Mouse (Mus musculus) ES-Bruce4 (cell line): ENCODE measurements around the gene Inhbb. TPM values are rescaled to one million over a fixed set of nuclear protein-coding genes. Genes with fewer than 3 reads are reported as not detected.

Source experiments
- H3K27ac ChIP-seq: 2 replicates; pipeline ENCODE4 v1.5.1; 2012; ENCODE audit warnings: low read length, inconsistent platforms; ENCODE audit not compliant: insufficient read depth
- H3K27me3 ChIP-seq: 2 replicates; pipeline ENCODE4 v1.6.1; 2012; ENCODE audit warnings: mild to moderate bottlenecking, low read length, inconsistent platforms; ENCODE audit not compliant: control insufficient read depth, poor library complexity, insufficient read depth, severe bottlenecking
- H3K36me3 ChIP-seq: 2 replicates; pipeline ENCODE4 v1.6.1; 2012; ENCODE audit warnings: inconsistent platforms, mild to moderate bottlenecking, low read length, moderate library complexity; ENCODE audit not compliant: control insufficient read depth, poor library complexity, insufficient read depth, severe bottlenecking
- H3K4me1 ChIP-seq: one replicate; pipeline ENCODE4 v1.8.1; 2011; ENCODE audit warnings: low read length; ENCODE audit not compliant: control insufficient read depth, insufficient read depth
- H3K4me3 ChIP-seq: 2 replicates; pipeline ENCODE4 v1.5.1; 2011; ENCODE audit warnings: low read depth, mild to moderate bottlenecking, low read length
- H3K9ac ChIP-seq: 2 replicates; pipeline ENCODE4 v1.6.1; 2012; ENCODE audit warnings: low read depth, mild to moderate bottlenecking, inconsistent platforms; ENCODE audit not compliant: poor library complexity, severe bottlenecking
- H3K9me3 ChIP-seq: replicated peaks from 2 replicates; pipeline ENCODE4 v1.6.1; 2012; ENCODE audit warnings: mild to moderate bottlenecking, low read length, inconsistent platforms; ENCODE audit not compliant: control insufficient read depth, poor library complexity, insufficient read depth, severe bottlenecking
- CTCF ChIP-seq: IDR thresholded peaks from one replicate; pipeline ENCODE4 v1.8.1; 2011; ENCODE audit warnings: low read depth, low read length
- EP300 ChIP-seq: IDR thresholded peaks from 2 replicates; pipeline ENCODE4 v1.6.1; 2011; ENCODE audit warnings: low read depth, low read length; ENCODE audit not compliant: insufficient read depth
- POLR2A ChIP-seq: IDR thresholded peaks from one replicate; pipeline ENCODE4 v1.8.1; 2011; ENCODE audit warnings: low read length; ENCODE audit not compliant: insufficient read depth
- polyA plus RNA-seq: library from polyadenylated mRNA; stranded (reverse); fragments of >200 nt; gene quantifications from 2 replicates; pipeline ENCODE4 v1.2.4, GENCODE M21; 2011; ENCODE audit warnings: low read depth; ENCODE audit not compliant: missing spikeins, insufficient read depth, insufficient read length

Inhbb gene
- polyA plus RNA-seq, 1 experiment, result 1.9 TPM

DNA sequence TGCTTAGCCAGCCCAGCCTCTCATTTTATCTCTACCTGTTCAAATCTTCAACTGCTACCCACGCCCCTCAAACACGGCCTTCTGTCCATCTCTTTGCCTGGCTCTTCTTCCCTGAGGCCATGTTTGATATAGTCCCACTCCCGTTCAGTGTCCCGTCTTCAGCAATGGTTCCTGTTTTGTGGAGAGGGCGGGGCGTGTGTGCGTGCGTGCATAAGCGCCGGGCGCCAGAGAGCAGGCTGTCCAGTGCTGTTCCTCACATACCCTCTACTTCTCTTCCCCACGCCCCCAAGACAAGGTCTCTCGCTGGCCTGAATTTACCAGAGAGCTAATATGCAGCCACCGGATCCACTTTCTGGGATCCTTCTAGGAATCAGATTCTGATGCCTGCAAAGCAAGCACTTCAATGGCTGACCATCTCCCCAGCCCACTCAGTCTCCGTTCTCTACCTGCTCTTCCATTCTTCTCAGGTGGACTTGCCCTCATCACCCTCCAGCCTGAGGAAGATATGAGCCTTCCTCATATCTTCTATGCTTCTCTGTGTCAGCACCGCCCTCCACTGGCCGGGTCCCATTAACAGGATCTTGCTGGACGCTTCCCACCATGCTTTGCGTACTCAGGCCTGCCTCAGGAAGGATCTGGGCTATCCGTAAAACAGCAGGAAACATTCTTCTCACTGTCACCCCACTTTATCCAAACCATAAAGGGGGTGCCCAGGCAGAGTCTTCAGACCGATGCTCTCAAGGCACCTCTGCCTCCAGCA is 21.7 kb upstream of the Inhbb start:
- peak; percentile 60 for TF ChIP-seq CTCF
- TF ChIP-seq POLR2A, result no peak
- Histone ChIP-seq H3K9ac (no peak overlapping the region), H3K4me1 (peaks cover 3% of the 10 kb centered on the region), H3K27me3 (no peaks in the 10 kb centered on the region), H3K36me3 (no peaks in the 10 kb centered on the region), H3K9me3 (no peaks in the 10 kb centered on the region), H3K27ac (no peak overlapping the region), H3K4me3 (peak overlapping the region; percentile 51)

- Histone ChIP-seq H3K4me1 (peaks cover 3% of the 10 kb centered on the region), H3K9ac (no peak overlapping the region), H3K27me3 (no peaks in the 10 kb centered on the region), H3K27ac (peak overlapping the region; percentile 46; the same call in 1 of the 2 replicates), H3K36me3 (no peaks in the 10 kb centered on the region), H3K9me3 (no peaks in the 10 kb centered on the region), H3K4me3 (no peak overlapping the region)
- TF ChIP-seq EP300 (peak; percentile 67; the same call in 1 of the 2 replicates), POLR2A (no peak)
These were observed 20.9 kb upstream of the Inhbb start for GRCm38 (mm10) chr1:119442901-119443300.

DNA sequence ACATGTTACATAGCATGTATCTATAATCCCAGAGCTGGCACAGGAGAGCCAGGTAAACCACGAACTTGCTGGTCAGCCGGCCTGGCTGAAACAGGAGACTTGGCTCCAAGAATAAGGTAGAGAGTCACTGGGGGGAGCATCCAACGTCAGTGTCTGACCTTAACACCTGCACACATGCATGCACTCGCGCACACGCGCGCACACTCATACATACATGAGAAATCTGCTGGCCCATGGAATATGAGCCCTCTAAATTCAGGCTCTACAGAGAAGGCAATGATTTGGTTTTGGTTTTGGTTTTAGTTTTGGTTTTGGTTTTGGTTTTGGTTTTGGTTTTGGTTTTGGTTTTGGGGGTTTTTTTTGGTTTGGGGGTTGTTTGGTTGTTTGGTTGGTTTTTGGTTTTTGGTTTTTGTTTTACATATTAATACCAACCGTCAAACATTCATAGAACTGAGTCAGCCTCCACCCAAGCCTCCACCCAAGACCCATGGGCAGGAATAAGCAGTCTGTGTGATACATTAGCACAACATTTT is 16.1 kb upstream of the Inhbb start:
- no peaks in the 10 kb centered on the region for H3K27me3 ChIP-seq
- H3K36me3 ChIP-seq, result no peaks in the 10 kb centered on the region
- no peak overlapping the region for H3K27ac ChIP-seq
- TF ChIP-seq EP300, result no peak
- no peak for TF ChIP-seq CTCF
- TF ChIP-seq POLR2A, result no peak
- H3K4me3 ChIP-seq, result no peak overlapping the region
- H3K9ac ChIP-seq, result no peak overlapping the region
- H3K9me3 ChIP-seq, result no peaks in the 10 kb centered on the region
- H3K4me1 ChIP-seq, result no peaks in the 10 kb centered on the region

DNA sequence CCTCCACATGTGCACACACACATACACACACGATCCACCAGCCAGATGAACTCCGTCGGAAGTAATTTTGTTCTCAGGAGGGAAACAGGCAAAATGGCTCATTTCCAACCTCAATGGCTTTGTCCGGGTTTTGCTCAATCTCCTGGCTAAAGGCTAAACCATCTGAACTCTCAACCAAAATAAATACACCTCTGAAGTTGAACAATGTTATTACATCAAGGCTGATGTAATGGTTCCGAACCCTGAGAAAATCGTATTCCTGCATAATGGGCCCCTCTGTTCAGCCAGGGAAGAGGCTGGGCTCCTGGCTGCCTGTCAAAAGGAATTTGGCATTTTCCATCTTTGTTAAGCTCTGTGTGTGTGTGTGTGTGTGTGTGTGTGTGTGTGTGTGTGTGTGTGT is 15.4 kb upstream of the Inhbb start:
- Histone ChIP-seq H3K27me3 (no peaks in the 10 kb centered on the region), H3K27ac (no peak overlapping the region), H3K9me3 (no peaks in the 10 kb centered on the region), H3K4me3 (no peak overlapping the region), H3K9ac (no peak overlapping the region), H3K4me1 (no peaks in the 10 kb centered on the region), H3K36me3 (no peaks in the 10 kb centered on the region)
- no peak for TF ChIP-seq POLR2A
- no peak for TF ChIP-seq EP300
- TF ChIP-seq CTCF, result no peak

DNA sequence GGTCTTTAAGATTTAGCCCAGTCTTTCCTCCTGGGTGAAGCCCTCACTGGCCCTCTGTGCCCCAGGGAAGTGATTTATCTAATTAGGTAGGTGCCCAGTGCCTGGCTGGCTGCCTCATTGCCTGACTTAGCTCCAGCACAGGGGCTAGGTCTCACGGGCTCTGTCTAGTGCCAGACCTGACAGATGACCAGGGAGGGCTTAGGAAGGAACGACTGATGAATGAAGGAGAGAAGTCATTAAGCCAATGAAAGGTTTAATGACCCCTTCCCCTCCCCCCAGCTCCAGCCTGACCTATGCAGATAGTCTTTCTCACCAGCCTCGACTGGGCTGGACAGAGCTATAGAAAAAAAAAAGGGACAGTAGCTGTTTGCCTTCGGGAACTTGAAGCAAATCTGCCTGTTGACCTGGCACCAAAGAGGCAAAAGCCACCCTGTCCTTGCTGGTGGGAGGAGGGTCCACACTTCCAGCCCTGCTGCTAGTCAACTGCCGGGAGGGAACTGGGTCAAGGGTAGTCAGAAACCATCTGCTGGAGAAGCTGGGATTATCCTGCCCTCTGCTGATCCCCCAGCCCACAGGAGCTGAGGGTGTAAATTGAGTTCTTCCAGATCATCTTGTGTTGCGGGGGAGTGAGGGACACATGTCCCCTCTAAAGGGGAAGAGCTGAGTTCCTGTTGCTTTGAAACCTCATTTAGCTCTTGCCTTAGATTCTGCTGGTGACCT is 2.3 kb upstream of the Inhbb start:
- Histone ChIP-seq H3K4me1 (no peaks in the 10 kb centered on the region), H3K9me3 (no peaks in the 10 kb centered on the region), H3K36me3 (no peaks in the 10 kb centered on the region), H3K27me3 (no peaks in the 10 kb centered on the region), H3K9ac (no peak overlapping the region), H3K27ac (peak overlapping the region; percentile 12; the same call in 1 of the 2 replicates), H3K4me3 (no peak overlapping the region)
- TF ChIP-seq POLR2A (no peak), CTCF (peak; percentile 2)

- no peaks in the 10 kb centered on the region for H3K4me1 ChIP-seq
- peak; percentile 83 for TF ChIP-seq CTCF
- no peak for TF ChIP-seq POLR2A
- TF ChIP-seq EP300, result no peak
- no peaks in the 10 kb centered on the region for H3K27me3 ChIP-seq
- no peaks in the 10 kb centered on the region for H3K9me3 ChIP-seq
- H3K36me3 ChIP-seq, result 0 out of 2 replicates have a peak, but pooled peaks cover 2% of the 10 kb centered on the region
- H3K9ac ChIP-seq, result no peak overlapping the region
- no peak overlapping the region for H3K4me3 ChIP-seq
- peak overlapping the region; percentile 12; the same call in 1 of the 2 replicates for H3K27ac ChIP-seq
These were observed 1.5 kb upstream of the Inhbb start for GRCm38 (mm10) chr1:119423510-119423909.
